Mouse (Mus musculus) spleen, adult 2 months (tissue): ENCODE measurements around the gene Efna3.

Experiments used
- CTCF ChIP-seq: fragments of 200-500 bp; IDR thresholded peaks from 2 replicates; pipeline ENCODE4 v1.5.1; 2011; ENCODE audit warnings: mild to moderate bottlenecking, inconsistent platforms; ENCODE audit not compliant: insufficient read depth, insufficient read length, insufficient replicate concordance; ENCODE audit errors: extremely low read depth
- POLR2A ChIP-seq: fragments of 200-500 bp; IDR thresholded peaks from 2 replicates; pipeline ENCODE4 v1.6.1; 2011; ENCODE audit warnings: low read depth, low read length, inconsistent platforms

DNA sequence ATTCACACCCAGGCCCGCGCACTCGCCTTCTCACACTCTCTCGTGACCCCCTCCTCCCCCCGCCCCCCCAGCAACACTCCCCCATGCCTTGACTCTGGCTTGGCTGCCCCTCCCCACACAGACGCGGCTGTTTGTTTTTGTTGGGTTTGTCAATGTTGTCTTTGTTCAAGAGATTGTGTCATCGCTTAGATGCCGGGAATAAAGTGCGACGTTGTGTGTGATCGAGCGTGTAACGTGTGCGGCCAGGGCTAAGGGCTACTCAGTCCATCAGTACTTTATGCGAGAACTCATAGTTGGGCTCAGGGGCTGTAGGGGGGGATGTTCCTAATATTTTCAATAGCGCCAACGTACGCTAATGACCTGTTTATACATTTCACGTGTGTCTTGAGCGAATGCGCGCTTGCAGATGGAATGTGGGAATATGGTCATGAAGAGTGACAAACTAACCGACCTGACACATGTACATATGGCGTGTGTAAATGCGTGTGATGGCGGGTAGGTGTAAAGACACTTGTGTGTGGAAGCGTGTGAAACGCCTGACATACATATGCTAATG lies 42.6 kb downstream of the Efna3 start:
- TF ChIP-seq CTCF (no peak), POLR2A (no peak)
